ENCODE assay signal across 11 mouse cellular contexts in the genomic region with DNA sequence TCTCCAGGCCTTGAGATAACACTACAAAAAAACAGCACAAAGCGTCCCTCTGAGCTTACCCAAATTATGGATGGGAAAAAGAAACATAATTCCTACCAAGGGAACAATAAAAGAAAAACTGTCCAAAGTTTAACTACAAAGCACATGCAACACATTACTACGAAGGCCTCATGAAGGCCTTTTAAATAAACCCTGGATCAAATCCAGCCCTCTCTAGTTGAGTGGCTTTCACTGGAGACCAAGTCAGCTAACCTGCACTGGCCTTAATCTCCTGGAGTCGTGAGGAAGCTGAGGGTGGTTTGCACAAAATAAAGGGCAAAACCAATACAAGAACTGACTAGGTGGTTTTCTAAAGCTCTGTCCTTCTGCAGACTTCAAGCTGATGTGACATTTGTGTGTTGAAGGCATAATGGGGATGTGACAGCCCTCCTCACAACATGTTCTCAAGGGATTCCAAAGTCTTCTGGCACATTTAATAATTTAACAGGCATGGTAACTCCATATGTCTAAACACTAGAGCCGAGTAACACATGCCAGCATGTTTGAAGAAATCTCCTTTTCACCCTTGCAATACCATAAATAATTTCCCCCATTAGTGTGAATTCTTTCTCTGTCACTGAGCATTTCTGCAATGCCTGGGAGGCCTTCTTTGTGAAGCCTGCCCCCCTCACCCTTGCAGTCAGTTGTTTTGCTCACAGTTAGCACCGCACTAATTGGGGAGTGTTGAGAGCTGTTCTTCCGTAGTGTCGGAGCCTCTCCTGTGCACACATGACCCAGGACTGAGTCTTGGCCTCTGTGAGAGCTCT. TPM values are rescaled to one million over a fixed set of nuclear protein-coding genes. Genes with fewer than 3 reads are reported as not detected.
DNase-seq lines count a peak whose midpoint lies in the region; ATAC-seq and TF ChIP-seq lines count a peak whose summit lies in the region.
"Had no signal": no experiment of that assay in that cellular context is flagged by ENCODE, and none has a peak within 500 bp of the region (broad histone marks: within the 10 kb centered on the region; RNA-seq: fewer than 3 reads in every experiment).

No protein-coding gene starts in this region.

- H3K27me3 ChIP-seq in heart, embryonic 16.5 days (ENCODE audit: control insufficient read depth, insufficient read depth, low read length) = no peaks in the 10 kb centered on the region
- no peaks in the 10 kb centered on the region for H3K27me3 ChIP-seq in heart, embryonic 12.5 days (replicated peaks)
- H3K27me3 ChIP-seq in forebrain, embryonic 12.5 days = 0 out of 2 replicates have a peak, but pooled peaks cover 3% of the 10 kb centered on the region
- H3K27me3 ChIP-seq in limb, embryonic 14.5 days (ENCODE audit: control insufficient read depth, insufficient read depth, low read length) = no peaks in the 10 kb centered on the region

- no peak overlapping the region for H3K4me3 ChIP-seq in heart, embryonic 16.5 days (ENCODE audit: low read length)
- no peak overlapping the region for H3K4me3 ChIP-seq in heart, embryonic 12.5 days
- H3K4me3 ChIP-seq in forebrain, embryonic 12.5 days (replicated peaks) = no peak overlapping the region
- H3K4me3 ChIP-seq in limb, embryonic 14.5 days (replicated peaks; ENCODE audit: low read length) = no peak overlapping the region
- H3K4me3 ChIP-seq: myocyte had no signal

- no peak for ATAC-seq in heart, embryonic 16.5 days (replicated peaks; ENCODE audit: extremely low read depth, insufficient read depth, low FRiP score)
- no peak for ATAC-seq in heart, embryonic 12.5 days (ENCODE audit: insufficient number of reproducible peaks, low FRiP score)
- peak; percentile 88; the same call in 1 of the 2 replicates for ATAC-seq in forebrain, embryonic 12.5 days (ENCODE audit: low FRiP score)
- ATAC-seq in limb, embryonic 14.5 days (ENCODE audit: low FRiP score, low read depth) = peak; percentile 31
- ATAC-seq in monocyte, adult 5-6 weeks (replicated peaks; ENCODE audit: insufficient number of reproducible peaks, low FRiP score, low TSS enrichment, poor library complexity, severe bottlenecking) = no peak

- no peak overlapping the region for H3K4me2 ChIP-seq in heart, embryonic 16.5 days (ENCODE audit: low read depth, low read length)
- no peak overlapping the region for H3K4me2 ChIP-seq in heart, embryonic 12.5 days
- no peak overlapping the region for H3K4me2 ChIP-seq in forebrain, embryonic 12.5 days
- no peak overlapping the region for H3K4me2 ChIP-seq in limb, embryonic 14.5 days (replicated peaks; ENCODE audit: low read depth, low read length, severe bottlenecking)

- 46% methylated on average over 7 of the region's 7 CpGs for WGBS in heart, embryonic 16.5 days
- 55% methylated on average over 7 of the region's 7 CpGs for WGBS in heart, embryonic 12.5 days
- WGBS in forebrain, embryonic 12.5 days = 28% methylated on average over 7 of the region's 7 CpGs
- 18% methylated on average over 7 of the region's 7 CpGs for WGBS in limb, embryonic 14.5 days

- no peak for TF ChIP-seq POLR2A in limb, embryonic 14.5 days (IDR thresholded peaks at IDR 0.05; ENCODE audit: borderline replicate concordance, extremely low read depth, insufficient read depth, insufficient read length)

- H3K9me3 ChIP-seq in heart, embryonic 16.5 days (replicated peaks; ENCODE audit: control insufficient read depth, low read length) = no peaks in the 10 kb centered on the region; the same call in 1 of the 2 replicates
- H3K9me3 ChIP-seq in heart, embryonic 12.5 days (replicated peaks) = no peaks in the 10 kb centered on the region
- H3K9me3 ChIP-seq in forebrain, embryonic 12.5 days = no peaks in the 10 kb centered on the region
- H3K9me3 ChIP-seq in limb, embryonic 14.5 days (ENCODE audit: control insufficient read depth, low read length) = no peaks in the 10 kb centered on the region

- H3K4me1 ChIP-seq in heart, embryonic 16.5 days (ENCODE audit: control insufficient read depth, insufficient read depth, low read length) = peaks cover 21% of the 10 kb centered on the region
- peaks cover 16% of the 10 kb centered on the region for H3K4me1 ChIP-seq in heart, embryonic 12.5 days (replicated peaks)
- H3K4me1 ChIP-seq in forebrain, embryonic 12.5 days = peaks cover 8% of the 10 kb centered on the region; the same call in 1 of the 2 replicates
- H3K4me1 ChIP-seq in limb, embryonic 14.5 days (ENCODE audit: control insufficient read depth, insufficient read depth, low read length) = peaks cover 31% of the 10 kb centered on the region

- DNase-seq in brain, adult 2 months (ENCODE audit: low read depth, low spot score) = peak; percentile 12
- peak; percentile 83 for DNase-seq in limb, embryonic 14.5 days (ENCODE audit: low spot score)
- DNase-seq in thymus, postnatal 4 days = no peak
- DNase-seq in urinary bladder, postnatal 25 days (ENCODE audit: low spot score) = no peak
- DNase-seq: gastrocnemius, postnatal 14 days had no signal

- H3K27ac ChIP-seq in heart, embryonic 16.5 days (ENCODE audit: low read length) = peak overlapping the region; percentile 29
- no peak overlapping the region for H3K27ac ChIP-seq in heart, embryonic 12.5 days (ENCODE audit: poor library complexity, severe bottlenecking)
- H3K27ac ChIP-seq in forebrain, embryonic 12.5 days = no peak overlapping the region
- H3K27ac ChIP-seq in limb, embryonic 14.5 days (replicated peaks; ENCODE audit: low read depth, low read length) = peak overlapping the region; percentile 46; the same call in 1 of the 2 replicates
- H3K27ac ChIP-seq: stomach, postnatal 0 days had no signal

- H3K9ac ChIP-seq in heart, embryonic 16.5 days (ENCODE audit: low read length) = no peak overlapping the region
- H3K9ac ChIP-seq in heart, embryonic 12.5 days = no peak overlapping the region
- no peak overlapping the region for H3K9ac ChIP-seq in forebrain, embryonic 12.5 days
- no peak overlapping the region for H3K9ac ChIP-seq in limb, embryonic 14.5 days (ENCODE audit: low read depth, low read length, severe bottlenecking)

- H3K36me3 ChIP-seq in heart, embryonic 16.5 days (ENCODE audit: control insufficient read depth, insufficient read depth) = no peaks in the 10 kb centered on the region
- no peaks in the 10 kb centered on the region for H3K36me3 ChIP-seq in heart, embryonic 12.5 days
- H3K36me3 ChIP-seq in forebrain, embryonic 12.5 days (replicated peaks) = no peaks in the 10 kb centered on the region
- H3K36me3 ChIP-seq in limb, embryonic 14.5 days (ENCODE audit: control insufficient read depth, insufficient read depth, low read length) = no peaks in the 10 kb centered on the region

RNA-seq across cellular contexts. Expression of a gene that starts 50.0 kb away (rescaled TPM):
- 4.7 and 5.1 TPM in 2 replicates for polyA plus RNA-seq in heart, embryonic 16.5 days (2015; fragmentation: Nextera tagmentation; extraction: Ambion mirVana)
- 5.5 TPM in 2 replicates for polyA plus RNA-seq in heart, embryonic 12.5 days (2016; fragmentation: Nextera tagmentation; extraction: Ambion mirVana)
- 5.3 TPM in 2 replicates for polyA plus RNA-seq in forebrain, embryonic 12.5 days (2016; fragmentation: Nextera tagmentation; extraction: Ambion mirVana)
- polyA plus RNA-seq in limb, embryonic 14.5 days (2012; rRNA removed) = 8.1 and 9.2 TPM in 2 replicates
- 9.8 and 9.9 TPM in 2 replicates for polyA plus RNA-seq in limb, embryonic 14.5 days (2014; fragmentation: Nextera tagmentation; extraction: Ambion mirVana)
- total RNA-seq in monocyte, adult 5-6 weeks (2017) = 27.4 to 28.7 TPM (median 28.1 TPM) in 3 replicates

Comparison
In these comparisons a context has a peak if more than half of its experiments do, and no peak if none do; other contexts are left out.
1. H3K27ac ChIP-seq: peak in heart, embryonic 16.5 days (single experiment) and limb, embryonic 14.5 days (single experiment); none in heart, embryonic 12.5 days (single experiment) and forebrain, embryonic 12.5 days (single experiment).
2. ATAC-seq: peak in forebrain, embryonic 12.5 days (single experiment) and limb, embryonic 14.5 days (single experiment); none in heart, embryonic 16.5 days (single experiment), heart, embryonic 12.5 days (single experiment) and monocyte, adult 5-6 weeks (single experiment).
3. DNase-seq: peak in brain, adult 2 months (single experiment) and limb, embryonic 14.5 days (single experiment); none in thymus, postnatal 4 days (single experiment) and urinary bladder, postnatal 25 days (single experiment).